Mouse (Mus musculus): ENCODE data around the gene Gm4791. TPM values are rescaled to one million over a fixed set of nuclear protein-coding genes. Genes with fewer than 3 reads are reported as not detected.

Gene Gm4791
- not detected in 2 replicates for polyA plus RNA-seq (2012; rRNA removed; ENCODE audit: low replicate concordance)

DNA sequence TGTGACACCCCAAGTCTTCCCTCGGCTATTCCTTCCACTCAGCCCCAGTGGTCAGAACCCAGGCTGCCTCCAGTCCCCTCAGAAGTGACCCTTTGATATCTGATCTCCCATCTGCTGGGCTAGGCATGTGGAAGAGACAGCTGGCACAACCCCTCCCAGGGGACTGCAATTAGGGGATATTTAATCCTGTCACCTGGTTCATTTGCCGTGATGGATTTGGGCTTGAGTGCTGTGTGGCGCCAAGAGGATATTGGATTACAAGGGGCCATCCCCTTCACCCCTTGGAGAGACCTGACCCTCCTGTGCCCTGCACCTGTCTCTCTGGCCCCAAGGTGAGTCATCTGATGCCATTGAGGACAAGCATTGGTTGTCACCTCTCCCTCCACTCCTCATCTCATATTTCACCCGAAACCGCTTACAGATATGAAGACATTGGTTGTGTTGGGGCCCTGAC is at the start of gene Gm4791:
TSS of gene Gm4791 (plus strand) at position 404 of the 454 bp plus-strand sequence.

